19 mouse cellular contexts compared by ENCODE assay signal in the genomic region with DNA sequence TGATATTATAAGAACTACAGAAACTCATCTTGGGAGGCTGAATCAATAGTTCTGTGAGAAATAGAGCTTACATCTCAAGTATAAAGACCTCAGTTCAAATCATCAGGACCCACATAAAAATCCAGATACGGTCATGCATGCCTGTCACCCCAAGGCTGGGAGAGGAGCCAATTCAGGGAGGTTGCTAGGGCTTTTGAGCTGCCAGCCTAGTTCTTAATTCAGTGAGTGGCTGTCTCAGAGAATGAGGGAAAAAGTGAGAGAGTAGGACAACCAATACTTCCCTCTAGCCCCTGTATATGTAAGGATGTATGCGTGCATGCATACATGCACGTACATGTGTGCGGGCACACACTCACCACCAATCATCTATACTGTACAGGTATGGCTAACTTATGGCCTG.
DNase-seq lines count a peak whose midpoint lies in the region; ATAC-seq and TF ChIP-seq lines count a peak whose summit lies in the region.
"Had no signal": no experiment of that assay in that cellular context is flagged by ENCODE, and none has a peak within 500 bp of the region (broad histone marks: within the 10 kb centered on the region; RNA-seq: fewer than 3 reads in every experiment).

No protein-coding gene starts in this region.

- H3K36me3 ChIP-seq in forebrain, postnatal 0 days (ENCODE audit: insufficient read depth), result no peaks in the 10 kb centered on the region
- H3K36me3 ChIP-seq in forebrain, embryonic 12.5 days (replicated peaks), result no peaks in the 10 kb centered on the region
- H3K36me3 ChIP-seq: embryonic facial prominence, embryonic 12.5 days; G1E had no signal

- 85% methylated on average over 4 of the region's 4 CpGs for WGBS in forebrain, postnatal 0 days
- 94% methylated on average over 4 of the region's 4 CpGs for WGBS in forebrain, embryonic 12.5 days

- H3K4me3 ChIP-seq in forebrain, postnatal 0 days (ENCODE audit: low read depth, low read length), result no peak overlapping the region
- no peak overlapping the region for H3K4me3 ChIP-seq in forebrain, embryonic 12.5 days (replicated peaks)
- H3K4me3 ChIP-seq: embryonic facial prominence, embryonic 12.5 days; forebrain, embryonic 13.5 days; heart, embryonic 10.5 days had no signal

- TF ChIP-seq CTCF in forebrain, postnatal 0 days (IDR thresholded peaks at IDR 0.05; ENCODE audit: low read depth), result no peak

- peak; percentile 3 for DNase-seq in forebrain, postnatal 0 days
- peak; percentile 7 to 26 for DNase-seq in layer of hippocampus, postnatal 10 days (ENCODE audit: low spot score in 2 of 2)
- no peak for DNase-seq in layer of hippocampus, postnatal 25 days (ENCODE audit: extremely low spot score in 1 of 2, low spot score in 1 of 2)
- peak; percentile 11 for DNase-seq in right cerebral cortex, postnatal 4 days
- no peak for DNase-seq in right cerebral cortex, adult 18-20 months
- DNase-seq: adrenal gland, postnatal 10 days; cerebellum, adult 11-12 months; cerebellum, adult 9-11 months; gastrocnemius, postnatal 36 days; heart, adult 18-20 months; heart, postnatal 10 days had no signal

- H3K9ac ChIP-seq in forebrain, postnatal 0 days, result no peak overlapping the region
- no peak overlapping the region for H3K9ac ChIP-seq in forebrain, embryonic 12.5 days
- H3K9ac ChIP-seq: embryonic facial prominence, embryonic 12.5 days; forebrain, embryonic 13.5 days; hindbrain, embryonic 14.5 days had no signal

- H3K4me1 ChIP-seq in forebrain, postnatal 0 days (ENCODE audit: insufficient read depth), result no peaks in the 10 kb centered on the region
- no peaks in the 10 kb centered on the region for H3K4me1 ChIP-seq in forebrain, embryonic 12.5 days
- H3K4me1 ChIP-seq: embryonic facial prominence, embryonic 12.5 days; forebrain, embryonic 13.5 days; heart, embryonic 10.5 days had no signal

- no peaks in the 10 kb centered on the region for H3K9me3 ChIP-seq in forebrain, postnatal 0 days (ENCODE audit: low read length)
- no peaks in the 10 kb centered on the region for H3K9me3 ChIP-seq in forebrain, embryonic 12.5 days
- H3K9me3 ChIP-seq: embryonic facial prominence, embryonic 12.5 days; forebrain, embryonic 13.5 days; G1E; heart, embryonic 10.5 days had no signal

- no peak overlapping the region for H3K27ac ChIP-seq in forebrain, postnatal 0 days (ENCODE audit: low read depth, low read length)
- H3K27ac ChIP-seq in forebrain, embryonic 12.5 days, result no peak overlapping the region
- H3K27ac ChIP-seq: embryonic facial prominence, embryonic 12.5 days; forebrain, embryonic 13.5 days; heart, embryonic 10.5 days; hindbrain, embryonic 14.5 days had no signal

- no peak for ATAC-seq in forebrain, postnatal 0 days
- ATAC-seq in forebrain, embryonic 12.5 days (ENCODE audit: low FRiP score), result no peak
- ATAC-seq in CD4-positive, CD25-positive, alpha-beta regulatory T cell, adult 4 months, result no peak
- ATAC-seq: forebrain, embryonic 13.5 days; intestine, embryonic 16.5 days had no signal

- no peaks in the 10 kb centered on the region for H3K27me3 ChIP-seq in forebrain, postnatal 0 days (ENCODE audit: insufficient read depth, low read length)
- no peaks in the 10 kb centered on the region for H3K27me3 ChIP-seq in forebrain, embryonic 12.5 days
- H3K27me3 ChIP-seq: embryonic facial prominence, embryonic 12.5 days; forebrain, embryonic 13.5 days had no signal

- no peak overlapping the region for H3K4me2 ChIP-seq in forebrain, postnatal 0 days (ENCODE audit: low read depth)
- no peak overlapping the region for H3K4me2 ChIP-seq in forebrain, embryonic 12.5 days
- H3K4me2 ChIP-seq: embryonic facial prominence, embryonic 12.5 days; forebrain, embryonic 13.5 days; hindbrain, embryonic 14.5 days had no signal

Comparison
In these comparisons a context has a peak if more than half of its experiments do, and no peak if none do; other contexts are left out.
1. DNase-seq: peak in forebrain, postnatal 0 days (single experiment), layer of hippocampus, postnatal 10 days (2 of 2) and right cerebral cortex, postnatal 4 days (single experiment); none in layer of hippocampus, postnatal 25 days (0 of 2) and right cerebral cortex, adult 18-20 months (single experiment).